Mouse (Mus musculus) cerebellum, adult 2 months (tissue): ENCODE results near the gene 1700029P11Rik. TPM values are rescaled to one million over a fixed set of nuclear protein-coding genes. Genes with fewer than 3 reads are reported as not detected.

ENCODE experiments used
- DNase-seq, 2 experiments: peaks; one replicate each; pipeline ENCODE4 v3.0.0; 2021
- H3K27ac ChIP-seq: fragments of 200-500 bp; 2 replicates; pipeline ENCODE4 v1.5.1; 2012; ENCODE audit warnings: low read length, control low read depth, inconsistent platforms; ENCODE audit not compliant: insufficient read depth
- H3K27me3 ChIP-seq: fragments of 200-500 bp; 2 replicates; pipeline ENCODE4 v1.6.1; 2012; ENCODE audit warnings: inconsistent platforms, mild to moderate bottlenecking, low read length, moderate library complexity; ENCODE audit not compliant: control insufficient read depth, insufficient read depth
- H3K4me1 ChIP-seq: fragments of 200-500 bp; 2 replicates; pipeline ENCODE4 v1.6.1; 2011; ENCODE audit warnings: low read length; ENCODE audit not compliant: control insufficient read depth, insufficient read depth
- H3K4me3 ChIP-seq: fragments of 200-500 bp; replicated peaks from 2 replicates; pipeline ENCODE3; 2011; ENCODE audit warnings: mild to moderate bottlenecking, low read depth, low read length, control low read depth; ENCODE audit not compliant: insufficient read depth
- CTCF ChIP-seq: fragments of 200-500 bp; IDR thresholded peaks from 2 replicates; pipeline ENCODE4 v1.5.1; 2011; ENCODE audit warnings: low read depth, mild to moderate bottlenecking, control low read depth, low read length, moderate library complexity, borderline replicate concordance; ENCODE audit not compliant: insufficient read depth
- POLR2A ChIP-seq: fragments of 200-500 bp; IDR thresholded peaks from 2 replicates; pipeline ENCODE4 v1.6.1; 2011; ENCODE audit warnings: low read length, control low read depth, borderline replicate concordance; ENCODE audit not compliant: insufficient read depth
- WGBS: fragments of 180-500 bp; shearing (Covaris S2); methylation state at CpG from one replicate; pipeline ENCODE4 v1.1.7; 2018; 5-methylcytosine and 5-hydroxymethylcytosine counted together
- polyA plus RNA-seq: library from polyadenylated mRNA; depleted of rRNA; stranded (reverse); fragments of >200 nt; gene quantifications from 2 replicates; pipeline ENCODE4 v1.2.3, GENCODE M21; 2012

1700029P11Rik gene
- polyA plus RNA-seq, 1 experiment = not detected

- TF ChIP-seq CTCF (no peak), POLR2A (no peak)
- 66% methylated on average over 7 of the region's 7 CpGs for WGBS
- Histone ChIP-seq H3K4me3 (no peak overlapping the region), H3K27ac (no peak overlapping the region), H3K4me1 (peaks cover 3% of the 10 kb centered on the region), H3K27me3 (no peaks in the 10 kb centered on the region)
- DNase-seq = no peak
Observed at GRCm38 (mm10) chr15:81990549-81990948, 10.2 kb downstream of the 1700029P11Rik start.

GRCm38 (mm10) chr15:81993992-81994391 lies 13.7 kb downstream of the 1700029P11Rik start:
- no peak overlapping the region for H3K4me3 ChIP-seq
- H3K4me1 ChIP-seq = peaks cover 3% of the 10 kb centered on the region
- no peak for TF ChIP-seq CTCF
- TF ChIP-seq POLR2A = no peak
- H3K27ac ChIP-seq = no peak overlapping the region
- 80% methylated on average over 6 of the region's 6 CpGs for WGBS
- no peaks in the 10 kb centered on the region for H3K27me3 ChIP-seq
- no peak for DNase-seq

GRCm38 (mm10) chr15:82004257-82004656 lies 23.9 kb downstream of the 1700029P11Rik start:
- Histone ChIP-seq H3K4me3 (no peak overlapping the region), H3K4me1 (no peaks in the 10 kb centered on the region), H3K27ac (no peak overlapping the region), H3K27me3 (no peaks in the 10 kb centered on the region)
- TF ChIP-seq CTCF (no peak), POLR2A (no peak)
- DNase-seq = no peak
- 90% methylated on average over 8 of the region's 8 CpGs for WGBS

GRCm38 (mm10) chr15:82011947-82012346 lies 31.6 kb downstream of the 1700029P11Rik start:
- 76% methylated on average over 6 of the region's 6 CpGs for WGBS
- Histone ChIP-seq H3K27me3 (no peaks in the 10 kb centered on the region), H3K4me3 (no peak overlapping the region), H3K27ac (no peak overlapping the region), H3K4me1 (peaks cover 2% of the 10 kb centered on the region; the same call in 1 of the 2 replicates)
- TF ChIP-seq POLR2A = no peak
- TF ChIP-seq CTCF = no peak
- DNase-seq = no peak

- DNase-seq = no peak
- TF ChIP-seq CTCF (no peak), POLR2A (no peak)
- H3K4me1 ChIP-seq = peaks cover 2% of the 10 kb centered on the region; the same call in 1 of the 2 replicates
- WGBS = 14% methylated on average over 9 of the region's 9 CpGs
- H3K27ac ChIP-seq = peak overlapping the region; percentile 70
- no peaks in the 10 kb centered on the region for H3K27me3 ChIP-seq
- peak overlapping the region; percentile 91 for H3K4me3 ChIP-seq
Observed at GRCm38 (mm10) chr15:82014745-82015391, 34.5 kb downstream of the 1700029P11Rik start.

GRCm38 (mm10) chr15:82015392-82016100 lies 35.2 kb downstream of the 1700029P11Rik start:
- no peak for TF ChIP-seq POLR2A
- Histone ChIP-seq H3K4me3 (peak overlapping the region; percentile 91), H3K27ac (peak overlapping the region; percentile 70), H3K27me3 (no peaks in the 10 kb centered on the region), H3K4me1 (peaks cover 2% of the 10 kb centered on the region; the same call in 1 of the 2 replicates)
- under 1% methylated on average over 39 of the region's 39 CpGs for WGBS
- peak; percentile 62 to 63 for DNase-seq

- H3K4me1 ChIP-seq = 0 out of 2 replicates have a peak, but pooled peaks cover 2% of the 10 kb centered on the region
- H3K4me3 ChIP-seq = peak overlapping the region; percentile 91
- under 1% methylated on average over 53 of the region's 53 CpGs for WGBS
- peak overlapping the region; percentile 70; the same call in 1 of the 2 replicates for H3K27ac ChIP-seq
- TF ChIP-seq CTCF (no peak; the same call in 1 of the 2 replicates), POLR2A (peak; percentile 93)
- H3K27me3 ChIP-seq = no peaks in the 10 kb centered on the region
- peak; percentile 99 to 100 for DNase-seq
Observed at GRCm38 (mm10) chr15:82016101-82016808, 35.9 kb downstream of the 1700029P11Rik start.
